Mouse (Mus musculus) ES-E14 (cell line): ENCODE measurements around the gene Iqcf5. TPM values are rescaled to one million over a fixed set of nuclear protein-coding genes. Genes with fewer than 3 reads are reported as not detected.
A peak's percentile ranks its signal among the peaks of the same experiment; 100 is the strongest.

Source experiments
- DNase-seq: peaks from one replicate; pipeline ENCODE4 v3.0.0-alpha.2; 2013; ENCODE audit warnings: low read depth, low spot score
- H3K27ac ChIP-seq: 2 replicates; pipeline ENCODE4 v1.5.1; 2012; ENCODE audit warnings: low read depth, mild to moderate bottlenecking, low read length, moderate library complexity, mixed read lengths; ENCODE audit not compliant: poor library complexity, insufficient read depth, severe bottlenecking
- H3K36me3 ChIP-seq: 2 replicates; pipeline ENCODE4 v1.6.1; 2012; ENCODE audit warnings: mild to moderate bottlenecking, low read length, moderate library complexity, mixed read lengths; ENCODE audit not compliant: control insufficient read depth, poor library complexity, insufficient read depth, severe bottlenecking
- H3K4me1 ChIP-seq, 2 experiments: fragments of 150-350 bp in 1 of 2; sonication (generic) in 1 of 2; 2 replicates each; pipeline ENCODE4 v1.6.1; 2012; ENCODE audit warnings: low read length in 2 of 2, mild to moderate bottlenecking in 1 of 2, mixed read lengths in 1 of 2; ENCODE audit not compliant: control insufficient read depth in 2 of 2, insufficient read depth in 2 of 2, poor library complexity in 1 of 2
- H3K4me3 ChIP-seq, 2 experiments: fragments of 150-350 bp in 1 of 2; sonication (generic) in 1 of 2; 2 replicates each; pipeline ENCODE4 v1.5.1; 2012; ENCODE audit warnings: low read length in 2 of 2, low read depth in 1 of 2, mild to moderate bottlenecking in 1 of 2, mixed read lengths in 1 of 2; ENCODE audit not compliant: insufficient read depth in 1 of 2, poor library complexity in 1 of 2, severe bottlenecking in 1 of 2
- H3K9ac ChIP-seq: 2 replicates; pipeline ENCODE4 v1.6.1; 2012; ENCODE audit warnings: low read depth, mild to moderate bottlenecking, low read length, mixed read lengths; ENCODE audit not compliant: poor library complexity, insufficient read depth, severe bottlenecking
- H3K9me3 ChIP-seq: fragments of 150-350 bp; sonication (generic); 2 replicates; pipeline ENCODE4 v1.6.1; 2012; ENCODE audit warnings: low read depth, mild to moderate bottlenecking, low read length; ENCODE audit not compliant: control insufficient read depth, insufficient read depth
- CHD2 ChIP-seq: IDR thresholded peaks from 2 replicates; pipeline ENCODE4 v1.6.1; 2014; ENCODE audit warnings: mild to moderate bottlenecking, low read depth, low read length, inconsistent platforms
- HCFC1 ChIP-seq: IDR thresholded peaks from 2 replicates; pipeline ENCODE4 v1.6.1; 2012; ENCODE audit warnings: low read length, inconsistent platforms, borderline replicate concordance; ENCODE audit not compliant: insufficient read depth
- MAFK ChIP-seq: IDR thresholded peaks from 2 replicates; pipeline ENCODE4 v1.6.1; 2014; ENCODE audit warnings: mild to moderate bottlenecking, low read depth, low read length, inconsistent platforms; ENCODE audit not compliant: insufficient read depth
- ZC3H11A ChIP-seq: IDR thresholded peaks from 2 replicates; pipeline ENCODE4 v1.6.1; 2012; ENCODE audit warnings: low read depth, mild to moderate bottlenecking, inconsistent platforms, low read length, borderline replicate concordance
- ZNF384 ChIP-seq: IDR thresholded peaks from 2 replicates; pipeline ENCODE4 v1.6.1; 2012; ENCODE audit warnings: low read depth, low read length, inconsistent platforms
- in situ Hi-C, 2 experiments: fragments of 600-800 bp; cut with MboI; formaldehyde crosslinking; loops; one replicate each; pipeline ENCODE4 v1.15.1; 2025; ENCODE audit warnings: low sequenced_read_pairs in 2 of 2, inconsistent platforms in 1 of 2; ENCODE audit not compliant: unreplicated experiment in 2 of 2
- total RNA-seq: library from RNA; depleted of rRNA; stranded (reverse); fragments of 300-350 nt; gene quantifications from 2 replicates; pipeline ENCODE4 v1.2.3, GENCODE M21; 2012; rRNA removed

Gene Iqcf5
- total RNA-seq: 0.89 TPM in 1 of 2 replicates, not detected in the other

DNA sequence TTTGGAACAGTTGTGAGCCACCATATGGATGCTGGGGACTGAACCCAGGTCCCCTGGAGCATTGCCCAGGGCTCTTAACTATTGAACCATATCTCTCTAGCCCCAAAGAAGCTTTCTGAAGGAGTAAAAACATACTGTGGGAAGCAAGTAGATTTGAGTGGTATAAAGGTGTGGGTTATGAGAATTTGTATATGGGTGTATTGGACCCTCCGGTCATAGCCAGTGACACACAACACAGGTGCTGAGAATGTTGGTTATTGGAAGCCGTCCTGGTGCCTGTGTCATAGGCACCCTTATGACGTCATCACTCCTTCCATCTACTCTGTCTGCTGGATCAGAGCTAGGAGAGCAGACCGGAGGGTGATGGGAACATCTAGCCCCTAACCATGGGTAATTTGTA lies at the start of gene Iqcf5:
TSS of gene Iqcf5 (plus strand) at position 301 of the 400 bp plus-strand sequence.
- Histone ChIP-seq H3K4me3 (no peak within 1 kb of the TSS), H3K4me1 (no peaks in the 10 kb centered on the region), H3K27ac (no peak within 1 kb of the TSS), H3K9me3 (no peaks in the 10 kb centered on the region), H3K36me3 (no peaks in the 10 kb centered on the region), H3K9ac (no peak within 1 kb of the TSS)
- no peak for TF ChIP-seq CHD2
- no peak for TF ChIP-seq ZNF384
- TF ChIP-seq ZC3H11A: no peak
- no peak for TF ChIP-seq HCFC1
- no peak for DNase-seq
- in situ Hi-C loops: no loop called here

DNA sequence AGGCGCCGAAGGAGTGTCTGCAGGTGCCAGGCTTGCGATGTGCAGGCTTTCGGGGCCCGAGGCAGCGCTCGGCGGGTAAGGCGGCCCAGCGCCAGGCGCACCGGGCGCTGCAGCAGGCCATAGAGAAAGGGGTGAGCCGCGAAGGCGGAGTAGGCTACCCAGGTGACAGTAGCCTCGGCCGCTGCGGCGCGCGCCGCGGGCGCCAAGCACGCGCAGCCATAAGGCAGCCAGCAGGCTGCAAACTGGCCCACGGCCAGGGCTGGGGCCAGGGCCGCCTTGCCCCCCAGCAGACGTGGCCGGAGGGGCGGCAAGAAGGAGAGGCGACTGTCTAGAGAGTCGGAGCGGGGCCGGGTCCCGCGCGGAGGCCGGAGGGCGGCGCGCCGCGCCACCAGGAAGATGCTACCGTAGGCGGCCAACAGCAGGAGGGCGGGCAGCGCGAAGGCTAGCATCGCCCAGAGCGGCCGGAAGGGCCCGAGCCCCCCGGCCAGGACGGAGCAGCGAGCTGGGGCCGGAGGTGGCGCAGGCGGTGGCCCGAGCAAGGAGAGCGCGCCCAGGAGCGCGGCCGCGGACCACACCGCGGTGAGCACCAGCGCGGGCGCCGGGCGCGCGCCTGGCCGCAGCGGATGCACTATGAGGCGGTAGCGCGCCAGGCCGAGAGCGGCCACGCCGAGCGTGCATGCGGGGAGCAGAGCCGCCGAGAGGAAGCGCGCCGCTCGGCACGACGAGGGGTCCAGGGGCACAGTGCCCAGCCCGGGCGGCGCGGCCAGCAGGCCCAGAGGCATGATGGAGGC lies 49.4 kb upstream of the Iqcf5 start:
- no peak for DNase-seq
- peaks cover 5 to 38% of the 10 kb centered on the region in 2 experiments; a peak in 3 of 4 replicates for H3K4me1 ChIP-seq
- H3K4me3 ChIP-seq: peak overlapping the region; percentile 79 to 83
- in situ Hi-C loops: no loop called here
- no peaks in the 10 kb centered on the region for H3K9me3 ChIP-seq
- TF ChIP-seq ZNF384 (no peak), ZC3H11A (no peak), MAFK (no peak), HCFC1 (no peak; the same call in 1 of the 2 replicates), CHD2 (no peak)
- peaks cover 29% of the 10 kb centered on the region for H3K36me3 ChIP-seq
- H3K9ac ChIP-seq: peak overlapping the region; percentile 81
- H3K27ac ChIP-seq: no peak overlapping the region

DNA sequence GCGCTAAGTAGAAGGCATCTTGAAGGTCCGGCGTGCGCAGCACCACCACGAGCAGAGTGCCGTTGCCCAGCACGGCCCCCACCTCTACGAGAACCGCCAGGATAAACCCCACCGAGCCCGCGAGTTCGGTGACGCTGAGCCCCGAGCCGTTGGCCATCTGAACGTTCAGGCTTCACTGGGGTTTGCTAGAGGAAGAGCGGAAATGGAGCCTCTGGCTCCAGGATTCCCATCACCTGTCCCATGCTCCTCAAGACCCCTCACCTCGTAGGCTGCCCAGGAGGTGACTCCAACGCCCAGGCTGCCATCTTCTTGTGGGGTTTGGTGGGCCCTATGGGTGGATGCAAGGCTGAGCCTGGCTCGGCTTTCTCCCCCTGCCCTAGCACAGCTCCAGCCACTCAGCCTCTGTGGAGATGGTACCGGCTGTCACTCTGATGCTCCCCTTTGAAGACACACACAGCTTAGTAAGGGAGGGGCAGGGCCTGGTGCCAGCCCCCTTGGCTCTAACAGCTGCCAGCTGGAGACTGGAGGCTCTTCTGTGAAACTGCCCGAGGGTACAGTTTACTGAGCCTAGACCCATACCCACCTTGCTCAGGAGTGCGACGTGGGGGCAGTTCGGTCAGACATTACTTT lies 48.7 kb upstream of the Iqcf5 start, which contains the start of gene Gpr62:
TSS of gene Gpr62 (minus strand) at position 368 of the 630 bp plus-strand sequence.
- Histone ChIP-seq H3K27ac (no peak within 1 kb of the TSS), H3K9ac (peak within 1 kb of the TSS; percentile 81), H3K4me1 (peaks cover 3 to 33% of the 10 kb centered on the region in 2 experiments; a peak in 3 of 4 replicates), H3K36me3 (peaks cover 25% of the 10 kb centered on the region), H3K4me3 (peak within 1 kb of the TSS; percentile 79 to 83), H3K9me3 (no peaks in the 10 kb centered on the region)
- no peak for DNase-seq
- in situ Hi-C loops: no loop called here
- TF ChIP-seq ZC3H11A (no peak), HCFC1 (no peak), ZNF384 (no peak), MAFK (no peak)

DNA sequence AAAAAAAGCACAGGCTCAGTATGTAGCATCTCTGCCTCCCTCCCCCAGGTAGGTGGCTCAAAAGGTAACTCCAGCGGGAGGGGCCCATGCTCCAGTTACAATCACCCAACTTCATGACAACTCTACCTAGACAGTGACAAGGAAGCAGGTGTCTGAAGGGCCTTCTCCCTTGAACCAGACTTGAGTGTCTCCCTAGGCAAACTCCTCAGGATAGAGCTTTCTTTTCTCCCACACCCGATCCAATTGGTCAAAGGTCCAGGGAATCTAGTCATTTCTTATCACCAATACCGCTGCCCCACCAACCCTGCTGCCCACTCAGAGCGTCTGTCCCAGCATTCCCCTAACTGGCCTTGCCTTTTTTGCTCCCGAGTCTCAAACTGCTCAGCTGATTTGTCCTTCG lies 47.7 kb upstream of the Iqcf5 start:
- in situ Hi-C loops: no loop called here
- H3K4me1 ChIP-seq: peaks cover 3 to 38% of the 10 kb centered on the region in 2 experiments; a peak in 3 of 4 replicates

More for the DNA sequence above, 47.7 kb upstream of the Iqcf5 start:
- TF ChIP-seq ZC3H11A: no peak
- TF ChIP-seq MAFK: no peak
- no peak for TF ChIP-seq HCFC1
- no peak for TF ChIP-seq ZNF384
- no peak for TF ChIP-seq CHD2
- no peak for DNase-seq
- Histone ChIP-seq H3K36me3 (peaks cover 17% of the 10 kb centered on the region), H3K9me3 (no peaks in the 10 kb centered on the region), H3K9ac (no peak overlapping the region), H3K27ac (no peak overlapping the region), H3K4me3 (no peak overlapping the region)
